Mouse (Mus musculus) layer of hippocampus, adult 18-20 months (tissue): ENCODE results near the gene Commd1. TPM values are rescaled to one million over a fixed set of nuclear protein-coding genes. Genes with fewer than 3 reads are reported as not detected.

Experiments used
- DNase-seq, 2 experiments: peaks; one replicate each; pipeline ENCODE4 v3.0.0; 2022; ENCODE audit warnings: low spot score in 2 of 2
- total RNA-seq, 2 experiments: library from RNA; stranded (reverse); gene quantifications; 2 replicates each; pipeline ENCODE4 v1.2.3; 2021

Gene Commd1
- total RNA-seq, 2 experiments from 2014 or later: 58.4 to 63.7 TPM

DNA sequence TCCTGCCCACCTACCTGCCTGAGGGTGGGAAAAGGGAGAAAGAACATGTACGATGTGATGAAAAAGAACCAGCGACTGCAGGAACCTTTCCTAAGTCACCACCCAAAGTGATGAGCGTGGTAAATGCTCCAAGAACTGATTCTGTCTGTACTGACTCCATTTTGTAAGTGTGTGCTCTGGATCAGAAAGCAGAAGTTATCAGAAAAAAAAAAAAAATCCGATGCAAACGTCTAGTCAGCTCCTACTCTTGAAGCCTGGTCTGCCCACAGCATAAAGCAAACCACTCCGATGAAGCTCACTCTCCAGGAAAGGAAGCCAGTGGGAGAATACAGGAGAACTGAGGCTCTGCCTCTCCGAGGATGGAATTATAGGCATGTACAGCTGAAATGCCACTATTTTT, 29.5 kb downstream of the Commd1 start:
- DNase-seq: no peak

- no peak for DNase-seq
Observed at GRCm38 (mm10) chr11:22950131-22950530, 32.1 kb downstream of the Commd1 start.

- no peak for DNase-seq
Observed at GRCm38 (mm10) chr11:22949101-22949500, 33.1 kb downstream of the Commd1 start.

DNA sequence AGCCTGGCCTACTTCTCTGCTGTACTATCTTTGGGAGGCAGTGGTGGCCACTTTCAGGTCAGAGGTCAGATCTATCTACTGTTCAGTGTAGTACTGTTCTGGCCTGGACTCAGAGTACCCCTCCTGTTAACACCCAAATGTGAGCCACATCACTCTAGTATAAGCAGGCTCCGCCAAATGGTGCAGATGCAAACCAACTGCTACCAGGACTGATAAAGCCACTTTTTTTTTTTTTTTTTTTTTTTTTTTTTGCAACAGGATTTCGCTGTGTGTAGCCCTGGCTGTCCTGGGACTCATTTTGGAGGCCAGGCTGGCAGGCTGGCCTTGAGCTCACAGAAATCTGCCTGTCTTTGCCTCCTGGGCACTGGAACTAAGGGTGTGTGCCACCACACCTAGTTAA, 43.2 kb downstream of the Commd1 start:
- no peak for DNase-seq

GRCm38 (mm10) chr11:22937716-22938316, 44.4 kb downstream of the Commd1 start:
- DNase-seq: peak in 1 of 2 experiments; percentile 22

- DNase-seq: peak; percentile 8 to 39
Observed at GRCm38 (mm10) chr11:22936446-22937125, 45.6 kb downstream of the Commd1 start.

- no peak for DNase-seq
Observed at GRCm38 (mm10) chr11:22932167-22932566, 50.0 kb downstream of the Commd1 start.

DNA sequence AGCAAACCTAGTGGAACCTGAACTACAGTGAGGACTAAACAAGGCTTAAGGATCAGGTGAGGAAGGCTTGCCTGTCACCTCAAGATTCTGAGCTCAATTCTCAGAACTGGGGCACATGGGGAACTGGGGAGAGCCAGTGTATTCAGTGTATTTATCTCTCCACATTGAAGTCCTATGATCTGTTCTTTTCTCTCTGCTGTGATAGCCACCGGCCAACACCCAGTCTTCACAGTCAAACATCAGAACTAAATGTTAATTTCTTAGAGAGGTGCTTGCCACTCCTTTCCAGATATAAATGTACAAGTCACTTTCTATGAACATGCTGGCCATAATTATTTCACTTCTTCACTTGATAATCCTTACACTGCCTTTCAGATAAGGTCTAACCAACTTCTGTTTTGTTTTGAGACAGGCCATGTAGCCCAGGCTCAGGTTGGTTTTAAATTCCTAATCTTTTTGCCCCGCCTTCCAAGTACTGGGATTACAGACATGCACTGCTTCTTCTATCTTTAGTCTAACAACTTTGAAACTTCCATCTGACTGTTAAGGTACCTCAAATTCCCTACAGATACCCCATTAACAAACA, 50.8 kb downstream of the Commd1 start:
- DNase-seq: no peak

DNA sequence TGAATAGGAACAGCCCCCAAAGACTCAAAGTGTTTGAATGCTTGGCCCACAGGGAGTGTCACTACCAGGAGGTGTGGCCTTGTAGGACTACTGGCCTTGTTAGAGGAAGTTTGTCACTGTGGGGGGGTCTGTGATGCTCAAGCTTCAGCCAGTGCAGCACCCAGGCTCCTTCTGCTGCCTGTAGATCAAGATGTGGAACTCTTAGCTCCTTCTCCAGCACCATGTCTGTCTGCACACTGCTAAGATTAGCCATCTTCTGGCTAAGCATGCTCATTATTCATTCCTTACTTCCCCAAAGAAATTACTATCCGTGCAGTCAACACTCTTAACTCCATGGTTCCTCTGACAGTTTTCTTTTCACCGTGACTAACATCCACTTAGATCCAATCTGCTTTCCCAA, 52.1 kb downstream of the Commd1 start:
- no peak for DNase-seq

- DNase-seq: no peak
Observed at GRCm38 (mm10) chr11:22928586-22929169, 53.5 kb downstream of the Commd1 start.

- no peak for DNase-seq
Observed at GRCm38 (mm10) chr11:22923606-22924005, 58.6 kb downstream of the Commd1 start.

DNA sequence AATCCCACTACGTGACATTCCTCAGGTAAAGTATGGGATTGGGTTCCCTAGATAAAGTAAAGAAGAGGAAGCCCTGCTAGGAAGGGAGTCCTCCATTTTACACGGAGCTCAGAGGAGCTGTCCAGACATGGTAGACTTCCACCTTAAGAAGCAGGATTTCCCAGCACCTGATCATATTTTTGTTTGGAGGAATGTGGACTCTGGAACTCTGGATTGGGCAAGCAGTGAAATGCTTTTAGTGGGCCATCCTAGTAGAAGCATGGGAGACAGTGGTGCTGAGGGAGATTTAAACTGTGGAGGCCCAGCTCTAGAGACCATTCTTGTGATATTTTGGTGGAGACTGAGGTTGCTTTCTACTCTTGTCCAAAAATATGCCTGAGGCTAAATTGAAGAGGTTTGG, 59.6 kb downstream of the Commd1 start:
- DNase-seq: no peak

DNA sequence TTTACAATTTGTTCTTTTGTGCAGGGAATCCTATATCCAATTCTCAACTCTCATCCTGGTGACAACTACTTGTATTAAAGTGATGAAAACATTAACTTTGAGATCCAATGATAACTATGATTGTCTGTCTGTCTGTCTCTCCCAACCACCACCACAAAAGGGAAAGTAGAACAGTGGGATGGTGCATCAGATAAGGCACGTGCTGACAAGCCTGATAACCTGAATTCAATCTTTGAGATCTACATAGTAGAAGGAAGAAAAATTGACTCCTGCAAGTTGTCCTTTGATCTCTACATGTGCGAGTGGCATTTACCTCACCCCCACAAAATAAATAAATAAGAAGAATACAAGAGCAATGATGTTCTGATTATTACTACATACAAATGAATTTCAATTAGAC, 62.8 kb downstream of the Commd1 start:
- no peak for DNase-seq

DNA sequence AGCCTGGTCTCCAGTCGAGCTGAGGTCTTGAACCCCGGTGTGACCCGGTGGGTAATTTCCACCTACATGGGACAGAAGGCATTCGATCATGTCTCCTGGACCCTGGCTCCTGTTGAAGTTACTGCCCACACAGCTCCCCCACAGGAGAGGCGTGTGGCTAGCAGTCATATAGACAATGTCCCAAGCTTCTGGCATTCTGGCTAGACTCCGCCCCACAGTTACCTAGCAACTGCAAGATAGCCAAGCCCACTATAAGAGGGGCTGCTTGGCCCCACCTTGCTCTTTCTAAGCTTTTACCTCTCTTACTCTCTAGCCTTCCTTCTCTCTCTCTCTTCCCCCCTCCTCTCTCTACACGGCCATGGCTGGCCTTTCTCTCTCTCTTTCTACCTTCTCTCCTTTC, 64.4 kb downstream of the Commd1 start:
- no peak for DNase-seq

GRCm38 (mm10) chr11:22913744-22914143, 68.4 kb downstream of the Commd1 start:
- no peak for DNase-seq

- DNase-seq: no peak
Observed at GRCm38 (mm10) chr11:22911831-22912230, 70.4 kb downstream of the Commd1 start.

DNA sequence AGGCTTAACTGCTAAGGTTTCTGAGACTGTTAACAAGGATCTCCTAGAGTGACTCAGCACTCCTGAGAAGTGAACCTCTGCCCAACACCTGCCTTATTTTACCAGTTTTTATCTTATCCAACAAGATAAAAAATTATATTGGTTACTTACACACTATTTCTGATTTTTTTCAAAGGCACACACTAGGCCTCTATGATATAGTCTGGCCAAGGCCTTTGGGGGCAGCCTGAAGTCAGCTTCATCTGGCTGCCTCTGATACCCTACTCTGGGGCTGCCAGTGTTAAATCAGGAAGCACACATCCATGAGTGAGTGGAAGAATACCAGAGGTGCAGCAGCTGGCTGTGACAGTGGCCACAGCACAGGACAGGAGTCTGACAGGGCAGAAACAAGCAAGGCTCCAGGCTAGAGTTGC, 75.7 kb downstream of the Commd1 start:
- DNase-seq: no peak

GRCm38 (mm10) chr11:22902923-22903322, 79.3 kb downstream of the Commd1 start:
- DNase-seq: no peak

GRCm38 (mm10) chr11:22900041-22900440, 82.1 kb downstream of the Commd1 start:
- DNase-seq: no peak

- no peak for DNase-seq
Observed at GRCm38 (mm10) chr11:22897642-22898041, 84.5 kb downstream of the Commd1 start.

GRCm38 (mm10) chr11:22897127-22897526, 85.1 kb downstream of the Commd1 start:
- no peak for DNase-seq

GRCm38 (mm10) chr11:22893075-22893474, 89.1 kb downstream of the Commd1 start:
- DNase-seq: no peak
